Mouse (Mus musculus) lung, postnatal 0 days (tissue): Measurements from ENCODE around the gene Dmbt1.

Source experiments
- CTCF ChIP-seq: IDR thresholded peaks from 2 replicates; pipeline ENCODE4 v1.5.1; 2016; ENCODE audit warnings: antibody characterized with exemption, mild to moderate bottlenecking
- EP300 ChIP-seq: IDR thresholded peaks from 2 replicates; pipeline ENCODE4 v1.6.1; 2016; ENCODE audit warnings: antibody characterized with exemption, mild to moderate bottlenecking, control low read depth

GRCm38 (mm10) chr7:130988146-130988545, 43.7 kb upstream of the Dmbt1 start:
- TF ChIP-seq CTCF (no peak), EP300 (no peak; the same call in 1 of the 2 replicates)
